Mouse (Mus musculus): ENCODE data around the gene Fmo2. TPM values are rescaled to one million over a fixed set of nuclear protein-coding genes. Genes with fewer than 3 reads are reported as not detected.

The Fmo2 gene
- polyA plus RNA-seq, 1 experiment: not detected

DNA sequence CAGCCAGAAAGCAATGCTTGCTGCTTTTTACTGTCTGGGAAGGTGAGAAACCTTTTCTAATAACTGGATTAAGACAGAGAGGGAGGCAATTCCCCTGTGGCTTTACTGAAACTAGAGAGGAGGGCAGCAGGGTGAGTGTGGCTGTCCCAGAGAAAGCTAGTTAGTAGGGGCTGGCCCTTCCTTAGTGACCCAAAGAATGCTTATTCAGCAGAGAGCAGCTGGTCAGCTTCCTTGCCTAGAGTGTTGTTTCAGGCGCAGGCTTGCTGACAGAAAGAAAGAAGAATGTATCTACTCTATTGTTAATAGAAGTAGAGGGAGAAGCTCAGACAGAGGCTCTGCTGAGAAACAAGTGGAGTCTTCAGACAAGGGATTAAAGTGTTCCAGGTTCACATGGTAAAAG is 36.2 kb downstream of the Fmo2 start:
- H3K4me1 ChIP-seq (ENCODE audit: control insufficient read depth, insufficient read depth, low read length): no peaks in the 10 kb centered on the region
- 59% methylated on average over 1 of the region's 1 CpGs for WGBS
- no peak overlapping the region for H3K4me3 ChIP-seq (ENCODE audit: insufficient read depth, low read depth, low read length)
- TF ChIP-seq CTCF (IDR thresholded peaks at IDR 0.05; ENCODE audit: insufficient read depth, low read depth, low read length) (no peak), POLR2A (IDR thresholded peaks at IDR 0.05; ENCODE audit: insufficient read depth, low read depth, low read length) (no peak)
- no peak overlapping the region for H3K27ac ChIP-seq (ENCODE audit: insufficient read depth, low read depth, low read length)

GRCm38 (mm10) chr1:162859996-162860605 is 38.4 kb downstream of the Fmo2 start:
- Histone ChIP-seq H3K27ac (ENCODE audit: insufficient read depth, low read depth, low read length) (no peak overlapping the region), H3K4me1 (ENCODE audit: control insufficient read depth, insufficient read depth, low read length) (no peaks in the 10 kb centered on the region), H3K4me3 (ENCODE audit: insufficient read depth, low read depth, low read length) (no peak overlapping the region)
- TF ChIP-seq CTCF (IDR thresholded peaks at IDR 0.05; ENCODE audit: insufficient read depth, low read depth, low read length): no peak
- 61% methylated on average over 9 of the region's 9 CpGs for WGBS

- Histone ChIP-seq H3K4me1 (ENCODE audit: control insufficient read depth, insufficient read depth, low read length) (no peaks in the 10 kb centered on the region), H3K27ac (ENCODE audit: insufficient read depth, low read depth, low read length) (no peak overlapping the region), H3K4me3 (ENCODE audit: insufficient read depth, low read depth, low read length) (no peak overlapping the region)
- WGBS: 32% methylated on average over 10 of the region's 10 CpGs
- TF ChIP-seq CTCF (IDR thresholded peaks at IDR 0.05; ENCODE audit: insufficient read depth, low read depth, low read length): no peak
- no peak for TF ChIP-seq POLR2A (IDR thresholded peaks at IDR 0.05; ENCODE audit: insufficient read depth, low read depth, low read length)
Measured at GRCm38 (mm10) chr1:162859545-162859976, 39.0 kb downstream of the Fmo2 start.

GRCm38 (mm10) chr1:162858748-162859130 is 39.8 kb downstream of the Fmo2 start:
- Histone ChIP-seq H3K4me3 (ENCODE audit: insufficient read depth, low read depth, low read length) (peak overlapping the region; percentile 46), H3K4me1 (ENCODE audit: control insufficient read depth, insufficient read depth, low read length) (no peaks in the 10 kb centered on the region), H3K27ac (ENCODE audit: insufficient read depth, low read depth, low read length) (no peak overlapping the region)
- TF ChIP-seq POLR2A (IDR thresholded peaks at IDR 0.05; ENCODE audit: insufficient read depth, low read depth, low read length): no peak
- TF ChIP-seq CTCF (IDR thresholded peaks at IDR 0.05; ENCODE audit: insufficient read depth, low read depth, low read length): no peak
- 16% methylated on average over 12 of the region's 12 CpGs for WGBS

DNA sequence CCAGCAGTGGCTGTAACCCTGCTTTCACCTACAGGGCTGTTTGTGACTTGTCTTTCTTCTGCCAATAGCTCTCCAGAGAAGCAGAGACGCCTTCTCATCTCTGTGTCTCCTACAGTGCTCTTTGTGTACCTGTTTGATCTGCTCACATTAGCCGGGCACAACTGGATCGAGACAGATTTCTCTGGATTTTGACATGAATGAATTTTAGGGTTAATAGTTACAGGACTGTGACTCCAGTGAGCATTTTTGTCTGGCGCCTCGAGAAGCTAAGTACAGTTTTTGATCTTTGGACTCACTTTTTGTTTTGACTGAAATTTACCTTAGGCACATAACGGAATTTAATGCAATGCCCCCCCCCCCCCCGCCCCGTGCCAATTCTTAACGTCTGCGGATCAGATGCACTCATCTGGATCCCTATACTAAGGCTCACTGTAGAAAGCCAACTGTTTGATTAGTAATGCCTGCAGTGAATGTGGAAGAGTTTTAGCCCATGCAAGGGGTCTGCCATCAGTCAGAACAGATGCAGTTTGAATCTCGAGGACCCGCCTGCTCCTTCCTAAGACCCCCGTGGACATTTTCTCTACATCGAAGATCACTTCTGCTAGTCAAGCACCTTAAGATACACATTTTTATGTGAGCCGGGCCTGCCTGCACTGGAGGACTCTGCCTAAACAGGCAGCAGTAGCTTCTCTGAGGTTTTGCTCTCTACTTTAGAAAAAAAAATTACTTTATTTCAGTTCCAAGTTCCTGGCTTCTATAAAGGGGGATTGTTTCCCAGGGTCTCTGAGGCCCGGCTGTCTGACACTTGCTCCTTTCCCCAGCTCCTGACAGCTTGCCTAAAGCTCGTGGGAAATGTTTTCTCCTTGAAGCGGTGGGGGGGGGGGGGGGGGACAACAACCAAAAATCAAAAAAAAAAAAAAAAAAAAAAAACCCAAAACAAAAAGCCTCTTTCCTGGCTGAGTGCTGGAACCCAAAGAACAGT is 40.5 kb downstream of the Fmo2 start:
- no peaks in the 10 kb centered on the region for H3K4me1 ChIP-seq (ENCODE audit: control insufficient read depth, insufficient read depth, low read length)
- TF ChIP-seq CTCF (IDR thresholded peaks at IDR 0.05; ENCODE audit: insufficient read depth, low read depth, low read length) (no peak), POLR2A (IDR thresholded peaks at IDR 0.05; ENCODE audit: insufficient read depth, low read depth, low read length) (no peak)
- H3K27ac ChIP-seq (ENCODE audit: insufficient read depth, low read depth, low read length): peak overlapping the region; percentile 60; the same call in 1 of the 2 replicates
- WGBS: 35% methylated on average over 18 of the region's 18 CpGs
- H3K4me3 ChIP-seq (ENCODE audit: insufficient read depth, low read depth, low read length): peak overlapping the region; percentile 46; the same call in 1 of the 2 replicates

DNA sequence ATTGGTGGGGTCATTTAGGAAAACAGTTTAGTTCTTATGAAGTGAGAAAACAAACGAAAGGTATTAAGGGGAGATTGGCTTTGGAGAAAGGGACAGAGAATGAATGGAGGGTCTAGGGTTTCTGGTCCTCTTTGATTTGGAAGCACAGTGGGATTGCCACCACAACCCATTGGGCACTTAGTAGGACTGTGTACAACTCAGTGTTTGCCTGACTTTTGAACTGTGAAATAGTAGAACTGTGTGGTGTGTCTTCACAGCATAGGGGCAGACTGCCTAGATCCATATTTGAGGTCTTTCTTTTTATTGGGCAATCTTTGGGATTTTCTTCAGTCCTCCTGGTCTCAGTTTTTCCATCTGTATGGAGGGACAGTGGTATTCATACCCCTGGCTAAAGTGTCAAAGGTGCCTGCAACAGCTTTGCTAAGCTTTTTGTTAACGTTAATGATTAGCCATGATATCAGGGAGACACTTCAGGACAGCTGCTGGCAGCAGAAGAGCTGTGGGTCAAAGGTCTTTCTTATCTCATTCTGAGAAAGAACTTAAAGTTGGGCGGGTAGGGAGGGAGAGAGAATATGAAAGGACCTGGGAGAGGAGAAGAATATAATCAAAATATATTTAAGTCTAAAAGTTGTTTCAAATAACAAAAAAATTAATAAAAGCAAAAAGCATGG is 44.6 kb downstream of the Fmo2 start:
- 79% methylated on average over 3 of the region's 3 CpGs for WGBS
- Histone ChIP-seq H3K4me1 (ENCODE audit: control insufficient read depth, insufficient read depth, low read length) (no peaks in the 10 kb centered on the region), H3K27ac (ENCODE audit: insufficient read depth, low read depth, low read length) (no peak overlapping the region), H3K4me3 (ENCODE audit: insufficient read depth, low read depth, low read length) (no peak overlapping the region)
- TF ChIP-seq POLR2A (IDR thresholded peaks at IDR 0.05; ENCODE audit: insufficient read depth, low read depth, low read length) (no peak), CTCF (IDR thresholded peaks at IDR 0.05; ENCODE audit: insufficient read depth, low read depth, low read length) (no peak)

GRCm38 (mm10) chr1:162847554-162847953 is 51.0 kb downstream of the Fmo2 start:
- Histone ChIP-seq H3K4me3 (ENCODE audit: insufficient read depth, low read depth, low read length) (no peak overlapping the region), H3K4me1 (ENCODE audit: control insufficient read depth, insufficient read depth, low read length) (no peaks in the 10 kb centered on the region), H3K27ac (ENCODE audit: insufficient read depth, low read depth, low read length) (no peak overlapping the region)
- WGBS: 95% methylated on average over 6 of the region's 6 CpGs
- TF ChIP-seq CTCF (IDR thresholded peaks at IDR 0.05; ENCODE audit: insufficient read depth, low read depth, low read length): no peak
- TF ChIP-seq POLR2A (IDR thresholded peaks at IDR 0.05; ENCODE audit: insufficient read depth, low read depth, low read length): no peak

- no peaks in the 10 kb centered on the region for H3K4me1 ChIP-seq (ENCODE audit: control insufficient read depth, insufficient read depth, low read length)
- H3K4me3 ChIP-seq (ENCODE audit: insufficient read depth, low read depth, low read length): no peak overlapping the region
- no peak overlapping the region for H3K27ac ChIP-seq (ENCODE audit: insufficient read depth, low read depth, low read length)
- 96% methylated on average over 9 of the region's 9 CpGs for WGBS
- TF ChIP-seq CTCF (IDR thresholded peaks at IDR 0.05; ENCODE audit: insufficient read depth, low read depth, low read length) (no peak), POLR2A (IDR thresholded peaks at IDR 0.05; ENCODE audit: insufficient read depth, low read depth, low read length) (no peak)
Measured at GRCm38 (mm10) chr1:162840211-162840610, 58.3 kb downstream of the Fmo2 start.

DNA sequence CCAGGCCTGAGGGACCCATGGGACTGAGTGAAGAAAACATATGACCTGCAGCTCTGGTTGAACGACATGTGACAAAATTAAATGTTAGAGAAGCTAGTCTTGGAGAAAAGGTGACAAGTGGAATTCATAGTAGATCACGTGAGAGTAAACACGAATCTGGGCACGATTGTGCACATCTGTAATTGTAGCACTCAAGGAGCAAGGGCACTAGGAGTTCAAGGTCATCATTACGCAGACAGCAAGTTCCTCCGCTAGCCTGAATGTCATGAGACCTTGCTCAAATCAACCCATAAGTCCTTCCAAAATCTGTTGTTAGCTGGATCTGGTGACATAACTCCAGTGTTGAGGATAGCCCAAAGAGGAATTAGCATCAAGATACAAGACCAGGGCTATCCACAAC is 59.5 kb downstream of the Fmo2 start:
- no peaks in the 10 kb centered on the region for H3K4me1 ChIP-seq (ENCODE audit: control insufficient read depth, insufficient read depth, low read length)
- no peak overlapping the region for H3K27ac ChIP-seq (ENCODE audit: insufficient read depth, low read depth, low read length)
- 92% methylated on average over 6 of the region's 6 CpGs for whole genome bisulfite sequencing
- no peak for TF ChIP-seq POLR2A (IDR thresholded peaks at IDR 0.05; ENCODE audit: insufficient read depth, low read depth, low read length)
- TF ChIP-seq CTCF (IDR thresholded peaks at IDR 0.05; ENCODE audit: insufficient read depth, low read depth, low read length): no peak
- no peak overlapping the region for H3K4me3 ChIP-seq (ENCODE audit: insufficient read depth, low read depth, low read length)
